Mouse (Mus musculus): Measurements from ENCODE around the gene Notch1.

Gene Notch1

DNA sequence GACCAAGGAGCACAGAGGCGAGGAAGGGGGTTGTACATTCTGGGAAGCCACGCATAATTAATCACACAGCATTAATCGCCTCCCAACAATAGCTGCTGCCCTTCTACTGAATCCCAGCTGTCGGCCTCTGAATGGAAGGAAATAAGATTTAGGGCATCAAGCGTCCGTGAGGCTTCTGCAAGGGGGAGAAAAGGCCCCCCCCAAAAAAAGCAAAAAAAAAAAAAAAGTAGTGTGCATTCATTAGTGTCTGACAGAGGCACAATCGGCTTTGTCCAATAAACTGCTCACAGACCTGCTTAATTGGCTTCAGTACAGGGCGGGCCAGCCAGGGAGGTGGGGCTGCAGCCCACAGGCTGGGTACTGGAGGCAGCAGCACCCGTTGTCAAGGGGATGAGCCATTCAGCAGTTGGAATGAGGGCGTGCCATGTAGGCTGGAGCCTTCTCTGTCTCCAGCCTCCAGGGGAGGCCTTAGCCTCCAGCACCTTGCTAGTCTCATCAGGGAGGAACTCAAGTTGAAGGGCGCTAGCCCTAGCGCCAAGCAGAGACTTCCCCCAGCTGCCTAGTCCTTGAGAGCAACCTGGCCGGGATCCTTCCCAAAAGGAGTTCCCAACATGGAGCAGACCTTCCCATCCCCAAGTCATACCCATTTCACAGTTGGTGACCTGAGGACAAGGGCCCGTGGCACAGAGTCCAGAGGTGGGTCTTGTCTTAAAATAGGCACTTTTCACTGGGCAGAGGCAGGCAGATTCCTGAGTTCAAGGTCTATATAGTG lies 15.7 kb downstream of the Notch1 start:
- no peak for DNase-seq (ENCODE audit: low spot score in 2 of 2)

DNA sequence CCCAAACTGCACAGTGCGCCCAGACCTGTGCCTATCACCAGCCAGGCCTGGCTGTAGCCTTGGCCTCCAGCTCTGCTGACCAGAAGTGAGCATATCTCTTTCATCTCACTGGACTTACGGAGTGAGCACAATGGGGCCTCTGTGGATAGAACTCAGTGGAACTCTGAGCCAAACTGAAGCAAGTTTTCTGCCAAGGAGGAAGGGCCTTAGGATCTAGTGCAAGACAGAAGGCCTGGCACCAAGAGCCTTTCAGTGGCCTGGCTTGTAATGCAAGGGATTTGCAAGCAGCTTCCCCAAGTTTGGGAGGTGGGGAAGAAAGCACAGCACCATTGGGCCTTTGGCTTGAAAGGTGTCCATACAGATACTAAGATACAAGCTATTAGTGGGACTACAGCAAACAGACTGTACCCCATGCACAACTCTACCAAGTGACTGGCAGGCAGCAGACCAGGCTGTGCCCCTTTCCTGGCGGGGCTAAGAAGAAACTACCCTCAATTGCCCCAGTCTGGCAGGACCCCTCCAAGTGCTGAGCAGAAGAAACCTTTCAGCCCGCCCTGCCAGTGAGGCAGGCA lies 16.4 kb downstream of the Notch1 start:
- DNase-seq (ENCODE audit: low spot score in 2 of 2): no peak

DNA sequence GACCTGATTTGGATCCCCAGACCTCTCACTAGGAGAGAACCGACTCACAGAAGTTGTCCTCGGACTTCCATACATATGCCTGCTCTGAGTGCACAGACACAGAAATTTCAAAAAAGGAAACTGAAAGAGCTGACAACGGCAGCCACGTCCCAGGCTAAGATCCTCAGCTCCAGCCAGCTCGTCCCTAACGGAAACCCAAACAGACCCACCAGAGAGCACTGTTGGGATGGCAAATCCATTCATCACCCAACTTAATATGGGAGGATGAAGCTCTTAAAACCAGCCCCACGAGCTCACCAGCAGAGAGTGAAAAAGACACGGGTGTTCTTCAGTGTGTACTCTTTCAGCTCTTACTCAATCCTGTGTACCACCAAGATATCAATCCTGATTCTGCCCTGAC lies 17.8 kb downstream of the Notch1 start:
- no peak for DNase-seq (ENCODE audit: low spot score in 2 of 2)

DNA sequence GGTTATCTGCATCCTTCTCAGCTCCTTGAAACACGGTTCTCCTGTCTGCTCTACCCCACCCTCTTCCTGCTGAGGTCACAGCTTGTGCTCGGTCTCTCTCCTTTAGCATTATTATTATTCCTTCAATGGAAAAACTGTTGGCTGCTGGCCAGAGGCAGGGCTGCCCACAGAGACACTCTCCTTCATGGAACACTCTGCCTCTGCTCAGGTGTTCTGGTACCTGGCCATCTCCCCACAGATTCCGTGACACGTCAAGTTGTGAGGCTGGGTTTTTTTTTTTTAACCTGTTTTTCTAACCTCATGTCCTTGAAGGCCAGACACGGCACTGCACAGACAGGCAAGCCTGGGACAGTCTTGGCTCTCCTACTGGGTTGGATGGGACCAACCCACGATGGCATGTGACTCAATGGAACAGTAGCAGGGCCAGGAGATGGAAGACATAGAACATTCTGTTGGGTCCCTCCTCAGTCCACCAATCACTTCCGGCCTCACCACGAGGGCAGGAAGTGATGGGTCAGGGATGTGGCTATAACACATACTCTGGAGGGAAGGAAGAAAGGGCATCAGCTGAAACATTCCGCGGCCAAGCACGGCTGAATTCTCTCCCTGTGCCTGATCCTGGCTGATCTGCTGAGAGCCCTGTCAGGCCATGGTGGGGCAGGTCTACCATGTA lies 18.5 kb downstream of the Notch1 start:
- no peak for DNase-seq (ENCODE audit: low spot score in 2 of 2)

DNA sequence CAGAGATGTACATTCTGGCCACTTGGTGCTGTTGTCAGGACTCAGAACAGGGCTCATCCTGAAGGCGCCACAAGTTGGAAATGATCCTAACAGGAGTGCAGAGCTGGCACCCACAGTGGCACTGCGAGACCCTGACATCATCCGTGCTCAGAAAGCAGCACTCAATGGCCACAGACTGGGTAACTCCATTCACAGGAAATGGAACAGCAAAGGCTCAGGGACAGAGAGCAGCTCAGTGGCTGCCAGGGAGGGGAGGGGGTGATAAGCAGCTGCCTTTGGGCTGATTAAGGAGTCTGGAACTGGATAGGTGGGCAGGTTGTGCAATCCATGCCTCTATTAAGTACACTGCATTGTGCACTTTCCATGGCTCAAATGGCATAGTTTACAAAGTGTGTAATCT lies 20.0 kb downstream of the Notch1 start:
- no peak for DNase-seq (ENCODE audit: low spot score in 2 of 2)

DNA sequence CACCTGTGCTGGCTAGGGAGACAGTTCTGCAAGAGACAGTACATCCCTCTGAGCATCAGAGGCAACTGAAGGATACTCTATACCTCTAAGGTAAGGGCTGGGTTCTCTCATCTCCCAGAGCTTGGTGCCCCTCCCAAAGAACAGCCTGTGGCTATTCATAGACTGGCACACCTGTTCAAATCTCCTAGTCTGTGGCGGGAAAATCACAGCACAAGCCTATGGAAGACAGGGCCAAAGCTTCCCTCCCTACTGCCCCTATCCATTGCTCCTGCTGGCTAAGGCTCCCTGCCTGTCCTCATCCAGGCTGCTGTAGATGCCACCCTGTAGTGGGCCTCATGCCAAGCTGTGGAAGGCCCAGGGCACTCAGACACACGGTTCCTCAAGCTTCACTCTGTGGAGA lies 20.8 kb downstream of the Notch1 start:
- DNase-seq (ENCODE audit: low spot score in 2 of 2): no peak

DNA sequence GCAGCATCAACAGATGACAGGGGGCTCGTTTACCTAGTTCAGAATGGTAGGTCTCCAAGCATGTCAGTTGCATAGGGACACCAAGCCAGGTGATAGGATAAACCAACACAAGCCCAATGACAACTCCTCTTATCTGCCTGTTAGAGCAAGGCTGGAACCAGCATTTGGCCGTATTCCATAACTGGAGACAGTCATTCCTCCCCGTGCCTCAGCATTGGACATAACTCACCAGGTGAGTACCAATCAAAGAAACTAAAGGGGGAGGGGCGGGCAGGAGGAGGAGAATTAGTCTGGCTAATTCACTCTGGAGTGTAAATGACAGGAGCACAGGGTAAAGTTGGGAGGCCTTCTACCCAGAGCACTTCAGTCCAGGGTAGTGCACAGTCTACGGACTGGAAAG lies 21.5 kb downstream of the Notch1 start:
- DNase-seq (ENCODE audit: low spot score in 2 of 2): no peak

DNA sequence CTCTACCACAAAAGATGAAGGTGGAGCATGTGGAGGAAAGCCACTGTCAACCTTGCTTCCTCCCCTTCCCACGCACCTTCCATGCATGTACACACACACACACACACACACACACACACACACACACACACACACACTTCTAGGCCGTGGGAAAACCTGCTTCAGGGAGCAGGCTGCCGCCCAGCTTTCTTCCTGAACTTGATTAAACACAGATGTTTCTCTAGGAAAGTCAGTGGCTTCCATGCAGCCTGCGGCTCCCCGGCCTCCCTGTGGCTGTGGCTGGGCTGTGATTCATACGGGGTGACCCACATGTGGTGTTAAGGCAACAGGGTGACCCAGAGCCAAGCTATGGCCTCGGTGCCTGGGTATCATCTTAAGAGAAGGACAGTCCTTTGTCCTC lies 22.1 kb downstream of the Notch1 start:
- DNase-seq (ENCODE audit: low spot score in 2 of 2): no peak

DNA sequence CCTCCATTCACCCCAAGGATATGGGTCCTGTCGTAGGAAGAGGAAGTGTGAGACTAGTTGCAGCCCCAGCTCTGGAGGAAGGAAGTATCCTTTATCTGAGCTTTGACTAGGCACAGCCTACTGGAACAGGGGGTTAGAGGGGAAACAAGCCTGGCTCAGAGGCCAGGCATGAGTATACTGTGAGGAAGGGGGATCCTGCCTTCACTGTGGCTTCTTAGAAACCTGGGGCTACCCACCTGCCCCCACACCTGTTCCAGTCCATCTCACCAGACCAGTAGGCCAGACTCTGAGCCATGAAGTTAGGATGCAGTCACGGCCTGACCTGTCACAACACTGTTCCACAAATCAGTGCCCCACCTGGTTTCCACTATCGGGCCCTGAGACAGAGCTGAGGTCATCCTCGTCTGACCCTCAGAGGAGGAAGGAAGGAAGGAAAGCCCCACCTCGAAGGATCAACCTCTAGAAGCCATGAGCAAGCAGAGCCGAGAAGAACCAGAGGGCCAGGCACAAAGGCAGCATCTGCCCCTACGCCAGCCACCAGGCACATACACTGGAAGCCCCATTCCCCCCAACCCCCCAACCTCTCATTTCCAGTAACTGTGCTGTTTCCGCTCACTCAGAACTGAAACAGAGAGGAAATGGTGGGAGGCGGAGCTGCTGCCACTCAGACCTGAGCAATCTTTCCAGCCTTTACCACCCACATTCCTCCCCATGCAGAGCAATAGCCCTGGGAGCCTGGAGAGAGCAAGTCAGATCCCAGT lies 23.3 kb downstream of the Notch1 start:
- DNase-seq (ENCODE audit: low spot score in 2 of 2): no peak

DNA sequence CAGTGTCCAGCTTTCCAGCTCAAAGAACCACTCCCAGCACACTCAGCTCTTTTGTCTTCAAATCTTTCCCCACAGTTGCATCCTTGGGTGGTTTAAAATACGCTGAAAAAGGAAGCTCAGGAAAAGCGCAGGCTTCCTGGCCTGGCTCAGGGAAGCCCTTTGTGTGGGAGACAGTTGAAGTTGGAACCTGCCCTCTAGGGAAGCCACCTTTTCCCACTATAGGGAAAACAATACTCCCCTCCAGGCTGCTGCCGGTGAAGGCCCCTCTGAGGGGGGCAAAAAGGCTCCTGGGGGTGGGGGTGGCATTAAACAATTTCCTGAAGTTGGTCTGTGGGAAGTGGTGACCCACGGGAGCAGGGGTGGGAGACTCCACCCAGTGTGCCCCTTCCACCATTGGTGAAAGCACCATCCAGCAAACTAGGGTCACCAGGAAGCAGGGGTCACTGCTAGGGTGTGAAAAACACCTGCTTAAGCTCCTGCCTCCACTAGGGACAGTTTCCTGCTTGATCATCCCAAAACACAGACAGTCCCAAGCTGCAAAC lies 25.6 kb downstream of the Notch1 start:
- DNase-seq (ENCODE audit: low spot score in 2 of 2): no peak

DNA sequence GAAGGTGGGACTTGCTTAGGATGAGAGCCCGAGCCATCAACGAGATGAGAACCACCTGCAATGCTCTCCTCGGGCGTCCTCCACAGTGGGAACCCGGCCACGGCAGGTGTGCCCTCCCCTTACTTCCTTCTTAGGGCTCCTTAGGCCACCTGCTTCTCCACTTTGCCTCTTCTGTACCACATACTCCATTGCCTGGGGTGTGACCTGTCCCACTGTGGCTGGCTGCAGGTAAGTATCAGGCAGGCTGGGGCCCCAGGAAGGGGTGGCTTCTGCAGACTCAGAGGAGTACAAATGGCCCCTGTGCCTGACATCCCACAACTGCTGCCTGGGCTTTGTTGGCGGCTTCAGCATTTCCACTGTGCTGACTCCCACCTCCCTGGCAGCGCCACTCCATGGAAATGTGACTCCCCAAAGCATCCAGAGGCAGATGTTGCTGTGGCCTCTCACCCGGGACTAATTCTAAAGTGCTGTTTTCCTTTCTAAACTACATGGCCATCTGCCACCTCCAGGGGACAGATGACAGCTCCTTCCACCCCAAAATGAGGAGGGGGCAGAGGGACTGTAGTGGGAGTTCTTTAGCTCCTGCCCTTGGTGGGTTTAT lies 27.8 kb downstream of the Notch1 start:
- no peak for DNase-seq (ENCODE audit: low spot score in 2 of 2)

DNA sequence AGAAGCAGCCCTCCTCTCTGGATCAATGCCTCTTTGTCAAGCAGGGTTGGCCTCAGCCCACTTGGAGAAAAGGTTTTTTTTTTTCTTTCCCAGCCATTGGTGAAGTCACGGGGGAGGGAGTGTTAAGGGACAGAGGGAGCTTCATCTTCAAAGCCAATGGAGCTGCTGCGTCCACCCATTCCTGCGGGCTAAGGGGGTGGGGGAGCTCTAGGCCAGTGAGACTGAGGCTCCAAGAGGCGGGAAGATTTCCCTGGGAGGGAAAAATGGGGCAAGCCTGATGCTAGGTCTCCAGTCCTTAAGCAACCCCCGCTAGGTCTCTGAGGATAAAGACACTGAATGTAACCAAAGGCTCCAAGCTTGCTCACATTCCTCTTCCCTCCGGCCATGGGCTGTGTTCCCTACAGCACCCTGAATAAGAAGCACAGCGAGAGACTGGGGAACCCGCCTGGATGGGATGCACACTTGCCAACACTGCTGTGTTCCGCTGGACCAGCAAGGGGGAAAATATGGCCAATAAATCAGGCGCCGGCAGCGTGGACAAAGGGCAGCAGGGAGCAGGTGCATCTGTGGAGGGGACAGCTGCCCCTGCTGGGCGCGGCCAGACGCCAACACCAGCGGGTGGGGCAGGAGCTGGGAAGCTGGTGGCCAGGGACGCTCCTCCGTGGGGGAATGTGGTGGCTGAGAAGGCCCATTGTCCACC lies 29.0 kb downstream of the Notch1 start:
- DNase-seq (ENCODE audit: low spot score in 2 of 2): no peak

DNA sequence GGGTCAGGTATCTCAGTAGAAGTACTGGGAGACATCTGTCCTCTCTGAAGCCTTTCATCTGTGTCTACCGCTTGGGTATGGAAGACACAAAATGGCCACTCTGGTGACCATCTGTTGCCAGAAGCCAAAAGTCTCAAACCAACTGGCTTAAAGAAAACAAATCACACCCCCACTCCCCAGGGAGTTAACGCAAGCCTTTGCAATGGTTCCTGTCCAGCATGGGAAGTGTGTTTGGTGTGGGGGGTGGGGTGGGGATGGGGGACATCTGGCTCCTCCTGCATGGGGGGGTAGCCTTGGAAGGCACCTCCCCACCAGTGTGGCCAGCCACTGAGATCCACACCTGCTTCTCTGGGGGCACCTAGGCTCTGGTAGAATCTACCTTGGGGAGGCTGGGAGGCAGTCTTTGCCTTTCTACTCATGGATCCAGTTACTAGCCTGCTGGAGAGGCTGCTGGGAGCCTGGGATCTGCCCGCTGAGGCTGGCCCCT lies 29.6 kb downstream of the Notch1 start:
- no peak for DNase-seq (ENCODE audit: low spot score in 2 of 2)

DNA sequence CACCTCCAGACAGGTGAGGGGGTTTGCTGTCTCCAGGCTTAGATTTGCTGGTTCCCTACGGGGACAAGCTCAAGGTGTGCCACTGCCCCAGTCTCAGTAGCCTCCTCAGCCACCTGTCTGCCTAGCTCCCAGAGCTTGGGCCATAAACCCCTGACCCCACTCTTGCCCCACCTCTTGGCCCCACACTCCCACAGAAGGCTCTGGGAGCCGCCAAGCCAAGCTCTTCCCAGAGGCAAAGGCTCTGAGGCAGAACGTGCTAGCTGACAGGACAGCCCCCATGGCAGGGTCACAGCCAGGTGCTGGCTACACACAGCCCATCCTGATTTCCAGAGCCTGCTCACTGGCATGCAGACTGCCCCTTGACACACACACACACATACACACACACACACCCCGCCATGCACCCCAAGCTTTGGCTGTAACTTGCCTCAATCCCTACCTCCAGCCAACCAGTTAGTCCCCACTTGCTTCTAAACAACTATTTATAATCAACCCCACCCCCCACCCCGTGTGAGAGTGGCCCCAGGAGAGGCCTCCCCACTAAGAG lies 30.1 kb downstream of the Notch1 start:
- DNase-seq (ENCODE audit: low spot score in 2 of 2): no peak

DNA sequence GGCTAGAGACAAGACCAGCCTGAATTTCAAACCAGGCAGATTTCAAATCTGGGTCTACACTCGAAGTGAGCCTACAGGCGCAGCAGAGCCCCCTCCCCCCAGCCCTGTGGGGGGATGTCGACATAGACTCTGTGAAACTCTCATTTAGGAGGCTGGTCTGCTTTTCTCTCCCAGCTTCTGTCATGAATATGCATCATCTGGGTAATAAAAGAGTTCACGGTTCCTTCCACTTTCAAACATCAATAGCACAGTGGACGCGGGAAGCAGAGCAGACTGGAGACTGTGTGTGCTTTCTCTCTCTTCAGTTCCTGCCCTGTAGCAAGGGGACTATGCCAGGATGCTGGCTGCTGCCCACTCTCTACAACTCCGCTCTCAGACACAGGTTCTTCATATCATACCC lies 30.8 kb downstream of the Notch1 start:
- DNase-seq (ENCODE audit: low spot score in 2 of 2): no peak

DNA sequence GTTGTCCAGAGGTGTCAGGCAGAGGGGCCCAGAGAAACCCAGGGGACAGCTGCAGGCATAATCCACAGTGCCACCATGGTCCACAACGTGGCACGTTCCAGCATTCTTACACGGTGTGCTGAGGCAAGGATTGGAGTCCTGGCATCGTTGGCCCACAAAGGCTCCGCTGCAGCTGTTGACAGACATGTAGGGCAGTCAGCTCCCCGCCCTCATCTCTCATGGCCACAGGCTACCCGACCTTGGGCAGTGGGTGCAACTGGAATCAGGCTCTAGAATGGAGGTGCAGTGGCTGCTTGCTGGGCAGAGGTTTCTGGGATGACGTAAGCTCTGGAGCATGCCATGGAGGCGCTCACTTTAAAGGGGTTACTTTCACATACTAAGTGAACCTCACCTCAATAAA lies 31.2 kb downstream of the Notch1 start:
- no peak for DNase-seq (ENCODE audit: low spot score in 2 of 2)

DNA sequence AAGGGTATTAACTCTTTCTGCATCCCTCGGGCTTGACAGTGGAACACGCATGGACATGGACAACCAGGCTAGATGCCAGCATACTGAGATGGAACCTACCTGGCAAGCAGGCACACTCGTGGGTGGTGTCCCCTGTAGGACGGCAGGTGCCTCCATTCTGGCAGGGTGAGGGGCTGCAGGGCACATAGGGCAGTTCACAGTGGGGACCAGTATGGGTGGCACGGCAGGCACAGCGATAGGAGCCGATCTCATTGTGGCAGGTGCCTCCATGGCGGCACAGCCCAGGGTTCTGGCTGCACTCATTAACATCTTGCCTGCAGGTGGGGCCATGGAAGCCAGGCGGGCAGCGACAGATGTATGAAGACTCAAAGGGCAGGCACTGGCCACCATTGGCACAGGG lies 32.3 kb downstream of the Notch1 start:
- DNase-seq (ENCODE audit: low spot score in 2 of 2): no peak

DNA sequence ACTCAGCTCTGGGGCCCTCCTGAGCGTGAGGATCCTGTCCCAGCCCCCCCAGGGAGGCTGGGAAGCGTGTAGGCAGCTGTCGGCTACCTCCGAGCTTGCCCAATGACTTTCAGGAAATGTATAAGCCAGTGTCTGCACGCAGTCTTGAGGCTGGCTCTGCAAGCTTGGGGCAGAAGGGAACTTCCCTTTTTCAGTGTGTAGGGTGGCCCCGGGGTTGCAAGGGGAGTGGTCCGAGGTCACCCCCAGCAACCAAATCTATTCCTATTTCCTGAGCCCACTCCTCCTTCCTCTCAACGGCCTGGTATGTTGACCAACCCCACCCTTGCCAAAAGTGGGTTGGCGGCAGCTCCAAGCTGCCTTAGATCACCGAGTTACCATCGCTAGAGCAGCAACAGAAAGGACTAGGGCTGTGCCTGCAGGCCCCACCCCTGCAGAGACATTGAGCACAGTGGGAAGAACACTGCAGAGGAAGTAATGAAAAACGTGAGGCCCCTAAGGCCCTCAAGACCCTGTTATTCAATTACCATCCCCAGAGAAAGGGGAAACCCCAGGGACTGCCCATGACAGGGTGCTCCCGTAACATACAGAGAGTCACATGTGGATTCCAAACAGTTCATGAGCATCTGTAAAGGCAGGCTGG lies 33.1 kb downstream of the Notch1 start:
- DNase-seq (ENCODE audit: low spot score in 2 of 2): no peak

DNA sequence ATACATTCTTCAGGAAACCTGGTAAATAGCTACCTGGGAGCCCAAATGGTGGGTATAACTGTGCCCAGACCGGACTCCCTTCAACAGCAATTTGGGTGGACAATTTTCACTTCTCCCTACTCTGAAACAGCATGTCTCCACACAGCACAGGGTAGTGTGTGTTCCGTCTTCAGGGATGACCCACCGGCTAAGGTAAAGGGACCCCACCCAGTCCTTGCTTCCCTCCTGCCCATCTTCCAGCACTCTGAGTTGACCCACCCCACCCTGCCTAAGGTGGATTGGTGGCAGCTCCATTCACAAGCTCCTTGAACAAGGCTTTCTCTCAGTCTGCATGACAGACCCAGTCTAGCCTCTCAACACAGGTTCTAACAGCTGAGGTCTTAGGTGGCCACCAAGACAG lies 33.6 kb downstream of the Notch1 start:
- no peak for DNase-seq (ENCODE audit: low spot score in 2 of 2)
